Mouse (Mus musculus): ENCODE results near the gene Rcbtb2.

DNA sequence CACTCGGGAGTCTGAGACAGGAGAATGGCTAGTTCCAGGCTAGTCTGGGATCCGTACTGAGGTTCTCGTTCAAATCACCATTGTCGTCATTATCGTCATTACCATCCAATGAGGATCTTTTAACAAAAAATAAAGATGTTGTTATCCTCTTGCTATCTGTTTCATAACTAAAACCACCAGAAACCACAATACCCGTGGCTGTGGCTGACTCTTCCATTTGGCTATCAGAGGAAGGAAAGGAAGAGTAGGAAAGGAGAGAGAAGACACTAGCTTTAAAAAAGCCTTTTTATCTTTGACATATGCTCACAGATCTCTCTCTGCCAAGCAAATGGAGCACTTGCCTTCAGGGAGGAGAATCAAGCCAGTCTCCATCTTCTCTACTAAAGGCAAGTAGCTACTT is 14.9 kb upstream of the Rcbtb2 start:
- no peak for TF ChIP-seq POLR2A (IDR thresholded peaks at IDR 0.05; ENCODE audit: control insufficient read depth, extremely low read depth, insufficient read depth, low read length, poor library complexity)
- TF ChIP-seq CTCF (IDR thresholded peaks at IDR 0.05; ENCODE audit: borderline replicate concordance, control insufficient read depth, extremely low read depth, insufficient read depth, low read length, poor library complexity), result no peak

Data from thymus, adult 2 months (tissue).